Comparison of ENCODE assay signal across 15 mouse cellular contexts in genomic region chr7:44436267-44436666, GRCm38 (mm10). TPM values are rescaled to one million over a fixed set of nuclear protein-coding genes. Genes with fewer than 3 reads are reported as not detected.
DNase-seq lines count a peak whose midpoint lies in the region; ATAC-seq and TF ChIP-seq lines count a peak whose summit lies in the region.
"Had no signal": no experiment of that assay in that cellular context is flagged by ENCODE, and none has a peak within 500 bp of the region (broad histone marks: within the 10 kb centered on the region; RNA-seq: fewer than 3 reads in every experiment).

No protein-coding gene starts in this region.

- no peaks in the 10 kb centered on the region for H3K27me3 ChIP-seq in hindbrain, embryonic 13.5 days
- H3K27me3 ChIP-seq in hindbrain, embryonic 14.5 days (ENCODE audit: control insufficient read depth, insufficient read depth, low read length): no peaks in the 10 kb centered on the region
- H3K27me3 ChIP-seq in midbrain, embryonic 11.5 days (ENCODE audit: control insufficient read depth, insufficient read depth, low read length): no peaks in the 10 kb centered on the region
- H3K27me3 ChIP-seq in midbrain, embryonic 10.5 days (ENCODE audit: low read depth, poor library complexity, severe bottlenecking): peaks cover 55% of the 10 kb centered on the region
- H3K27me3 ChIP-seq: forebrain, embryonic 13.5 days; hindbrain, embryonic 15.5 days had no signal

- H3K4me2 ChIP-seq in hindbrain, embryonic 13.5 days: no peak overlapping the region
- no peak overlapping the region for H3K4me2 ChIP-seq in hindbrain, embryonic 14.5 days (replicated peaks)
- H3K4me2 ChIP-seq in midbrain, embryonic 11.5 days: no peak overlapping the region
- H3K4me2 ChIP-seq: forebrain, embryonic 13.5 days; hindbrain, embryonic 15.5 days had no signal

- no peak for TF ChIP-seq POLR2A in bone marrow, adult 2 months (IDR thresholded peaks at IDR 0.05; ENCODE audit: borderline replicate concordance, control insufficient read depth, low read depth, low read length)

- H3K36me3 ChIP-seq in hindbrain, embryonic 13.5 days: peaks cover 10% of the 10 kb centered on the region
- H3K36me3 ChIP-seq in hindbrain, embryonic 14.5 days (replicated peaks; ENCODE audit: control insufficient read depth, insufficient read depth): 0 out of 2 replicates have a peak, but pooled peaks cover 4% of the 10 kb centered on the region
- no peaks in the 10 kb centered on the region for H3K36me3 ChIP-seq in midbrain, embryonic 11.5 days (ENCODE audit: control insufficient read depth, insufficient read depth, low read length)
- peaks cover 20% of the 10 kb centered on the region for H3K36me3 ChIP-seq in midbrain, embryonic 10.5 days
- H3K36me3 ChIP-seq: hindbrain, embryonic 15.5 days; limb, embryonic 10.5 days had no signal

- DNase-seq in hindbrain, embryonic 14.5 days (ENCODE audit: low spot score): no peak
- DNase-seq in midbrain, embryonic 11.5 days (ENCODE audit: low spot score, missing footprints): no peak
- no peak for DNase-seq in midbrain, embryonic 10.5 days (ENCODE audit: low spot score)
- DNase-seq in kidney, adult 18-20 months: no peak
- no peak for DNase-seq in spleen, adult 12 weeks (ENCODE audit: low spot score)
- DNase-seq: adrenal gland, postnatal 10 days; right cerebral cortex, postnatal 4 days; thymus, adult 18-20 months had no signal

- TF ChIP-seq CTCF in bone marrow, adult 2 months (IDR thresholded peaks at IDR 0.05; ENCODE audit: control insufficient read depth, insufficient read depth, low read length): peak; percentile 19; the same call in 1 of the 2 replicates

- no peak for ATAC-seq in hindbrain, embryonic 13.5 days (ENCODE audit: low FRiP score)
- ATAC-seq in hindbrain, embryonic 14.5 days (ENCODE audit: low FRiP score): no peak
- ATAC-seq in midbrain, embryonic 11.5 days (ENCODE audit: low FRiP score): no peak
- peak; percentile 44; the same call in 1 of the 2 replicates for ATAC-seq in megakaryocyte-erythroid progenitor cell, adult 5-6 weeks (replicated peaks; ENCODE audit: low FRiP score, low TSS enrichment, poor library complexity, severe bottlenecking)
- ATAC-seq: forebrain, embryonic 13.5 days had no signal

- H3K9me3 ChIP-seq in hindbrain, embryonic 13.5 days: no peaks in the 10 kb centered on the region
- no peaks in the 10 kb centered on the region for H3K9me3 ChIP-seq in hindbrain, embryonic 14.5 days (ENCODE audit: control insufficient read depth, low read length)
- no peaks in the 10 kb centered on the region for H3K9me3 ChIP-seq in midbrain, embryonic 11.5 days (ENCODE audit: control insufficient read depth, low read length)
- H3K9me3 ChIP-seq in midbrain, embryonic 10.5 days (replicated peaks): no peaks in the 10 kb centered on the region
- H3K9me3 ChIP-seq: forebrain, embryonic 13.5 days; hindbrain, embryonic 15.5 days; limb, embryonic 10.5 days had no signal

- WGBS in hindbrain, embryonic 13.5 days: 16% methylated on average over 1 of the region's 1 CpGs
- WGBS in hindbrain, embryonic 14.5 days: 19% methylated on average over 1 of the region's 1 CpGs
- WGBS in midbrain, embryonic 11.5 days: 9% methylated on average over 1 of the region's 1 CpGs
- WGBS in midbrain, embryonic 10.5 days: 26% methylated on average over 1 of the region's 1 CpGs
- WGBS in bone marrow, adult 2 months: 0% methylated on average over 1 of the region's 1 CpGs

- H3K27ac ChIP-seq in hindbrain, embryonic 13.5 days: no peak overlapping the region
- no peak overlapping the region for H3K27ac ChIP-seq in hindbrain, embryonic 14.5 days
- H3K27ac ChIP-seq in midbrain, embryonic 11.5 days (ENCODE audit: low read depth, low read length): no peak overlapping the region
- no peak overlapping the region for H3K27ac ChIP-seq in midbrain, embryonic 10.5 days (replicated peaks)
- no peak overlapping the region for H3K27ac ChIP-seq in bone marrow, adult 2 months (ENCODE audit: control insufficient read depth, insufficient read depth, low read depth, low read length, poor library complexity)
- H3K27ac ChIP-seq: forebrain, embryonic 13.5 days; hindbrain, embryonic 15.5 days; limb, embryonic 10.5 days had no signal

- no peak overlapping the region for H3K4me3 ChIP-seq in hindbrain, embryonic 13.5 days
- H3K4me3 ChIP-seq in hindbrain, embryonic 14.5 days (replicated peaks; ENCODE audit: low read length): no peak overlapping the region
- no peak overlapping the region for H3K4me3 ChIP-seq in midbrain, embryonic 11.5 days (ENCODE audit: low read depth, low read length)
- H3K4me3 ChIP-seq in midbrain, embryonic 10.5 days: no peak overlapping the region
- H3K4me3 ChIP-seq in bone marrow, adult 2 months (replicated peaks; ENCODE audit: control insufficient read depth, low read depth, low read length): no peak overlapping the region
- H3K4me3 ChIP-seq: forebrain, embryonic 13.5 days; hindbrain, embryonic 15.5 days; limb, embryonic 10.5 days had no signal

- 0 out of 2 replicates have a peak overlapping the region, but pooled peaks have one; percentile 31 for H3K9ac ChIP-seq in hindbrain, embryonic 13.5 days
- H3K9ac ChIP-seq in hindbrain, embryonic 14.5 days: no peak overlapping the region
- H3K9ac ChIP-seq in midbrain, embryonic 11.5 days (ENCODE audit: low read length): 0 out of 2 replicates have a peak overlapping the region, but pooled peaks have one; percentile 9
- H3K9ac ChIP-seq: forebrain, embryonic 13.5 days; hindbrain, embryonic 15.5 days had no signal

- peaks cover 58% of the 10 kb centered on the region for H3K4me1 ChIP-seq in hindbrain, embryonic 13.5 days (replicated peaks)
- peaks cover 28% of the 10 kb centered on the region for H3K4me1 ChIP-seq in hindbrain, embryonic 14.5 days (replicated peaks; ENCODE audit: control insufficient read depth, insufficient read depth, low read length)
- H3K4me1 ChIP-seq in midbrain, embryonic 11.5 days (ENCODE audit: control insufficient read depth, insufficient read depth, low read length): peaks cover 10% of the 10 kb centered on the region
- peaks cover 49% of the 10 kb centered on the region for H3K4me1 ChIP-seq in midbrain, embryonic 10.5 days
- H3K4me1 ChIP-seq in bone marrow, adult 2 months (ENCODE audit: control insufficient read depth, insufficient read depth, low read length): no peaks in the 10 kb centered on the region

RNA-seq across cellular contexts. Expression of gene Lrrc4b, which starts 7.4 kb away (rescaled TPM):
- polyA plus RNA-seq in hindbrain, embryonic 13.5 days (2015; fragmentation: Nextera tagmentation; extraction: Ambion mirVana): 14.6 and 15.6 TPM in 2 replicates
- 26.4 and 26.5 TPM in 2 replicates for polyA plus RNA-seq in hindbrain, embryonic 14.5 days (2014; fragmentation: Nextera tagmentation; extraction: Ambion mirVana)
- 9.2 and 10.3 TPM in 2 replicates for polyA plus RNA-seq in midbrain, embryonic 11.5 days (2014; fragmentation: Nextera tagmentation; extraction: Ambion mirVana)
- polyA plus RNA-seq in midbrain, embryonic 10.5 days (2016; fragmentation: Nextera tagmentation; extraction: Ambion mirVana): 2.4 and 3.5 TPM in 2 replicates
- 0.92 TPM in 1 of 2 replicates, not detected in the other for polyA plus RNA-seq in bone marrow, adult 2 months (2011; ENCODE audit: insufficient read depth, insufficient read length, low replicate concordance, missing spikeins)
- total RNA-seq in megakaryocyte-erythroid progenitor cell, adult 5-6 weeks (2014; fragmentation: Nextera tagmentation): not detected in 2 replicates
- total RNA-seq in megakaryocyte-erythroid progenitor cell, adult 5-6 weeks (2017): not detected in 2 replicates

RNA-seq across cellular contexts. Expression of gene Aspdh, which starts 28.9 kb away (rescaled TPM):
- polyA plus RNA-seq in hindbrain, embryonic 13.5 days (2015; fragmentation: Nextera tagmentation; extraction: Ambion mirVana): 5.6 and 6.5 TPM in 2 replicates
- 3.4 and 5.1 TPM in 2 replicates for polyA plus RNA-seq in hindbrain, embryonic 14.5 days (2014; fragmentation: Nextera tagmentation; extraction: Ambion mirVana)
- 1.8 and 2.9 TPM in 2 replicates for polyA plus RNA-seq in midbrain, embryonic 11.5 days (2014; fragmentation: Nextera tagmentation; extraction: Ambion mirVana)
- 0.99 and 2.0 TPM in 2 replicates for polyA plus RNA-seq in midbrain, embryonic 10.5 days (2016; fragmentation: Nextera tagmentation; extraction: Ambion mirVana)
- polyA plus RNA-seq in bone marrow, adult 2 months (2011; ENCODE audit: insufficient read depth, insufficient read length, low replicate concordance, missing spikeins): not detected in 2 replicates
- not detected in 2 replicates for total RNA-seq in megakaryocyte-erythroid progenitor cell, adult 5-6 weeks (2014; fragmentation: Nextera tagmentation)
- total RNA-seq in megakaryocyte-erythroid progenitor cell, adult 5-6 weeks (2017): not detected in 2 replicates
- polyA plus RNA-seq: embryonic facial prominence, embryonic 11.5 days; limb, embryonic 10.5 days had no signal

RNA-seq across cellular contexts. Expression of gene Josd2, which starts 31.5 kb away (rescaled TPM):
- 45.8 and 46.2 TPM in 2 replicates for polyA plus RNA-seq in hindbrain, embryonic 13.5 days (2015; fragmentation: Nextera tagmentation; extraction: Ambion mirVana)
- polyA plus RNA-seq in hindbrain, embryonic 14.5 days (2014; fragmentation: Nextera tagmentation; extraction: Ambion mirVana): 26.9 and 33.4 TPM in 2 replicates
- polyA plus RNA-seq in midbrain, embryonic 11.5 days (2014; fragmentation: Nextera tagmentation; extraction: Ambion mirVana): 49.4 and 55.8 TPM in 2 replicates
- 71.6 and 76.8 TPM in 2 replicates for polyA plus RNA-seq in midbrain, embryonic 10.5 days (2016; fragmentation: Nextera tagmentation; extraction: Ambion mirVana)
- 128 and 154 TPM in 2 replicates for polyA plus RNA-seq in bone marrow, adult 2 months (2011; ENCODE audit: insufficient read depth, insufficient read length, low replicate concordance, missing spikeins)
- 73.4 and 96.5 TPM in 2 replicates for total RNA-seq in megakaryocyte-erythroid progenitor cell, adult 5-6 weeks (2014; fragmentation: Nextera tagmentation)
- total RNA-seq in megakaryocyte-erythroid progenitor cell, adult 5-6 weeks (2017): 25.0 and 30.6 TPM in 2 replicates

RNA-seq across cellular contexts. Expression of gene 1700008O03Rik, which starts 50.6 kb away (rescaled TPM):
- polyA plus RNA-seq in hindbrain, embryonic 13.5 days (2015; fragmentation: Nextera tagmentation; extraction: Ambion mirVana): 1.8 and 2.4 TPM in 2 replicates
- polyA plus RNA-seq in hindbrain, embryonic 14.5 days (2014; fragmentation: Nextera tagmentation; extraction: Ambion mirVana): 2.1 and 2.8 TPM in 2 replicates
- polyA plus RNA-seq in midbrain, embryonic 11.5 days (2014; fragmentation: Nextera tagmentation; extraction: Ambion mirVana): 0.31 and 1.1 TPM in 2 replicates
- polyA plus RNA-seq in midbrain, embryonic 10.5 days (2016; fragmentation: Nextera tagmentation; extraction: Ambion mirVana): 1.7 TPM in 2 replicates
- not detected in 2 replicates for polyA plus RNA-seq in bone marrow, adult 2 months (2011; ENCODE audit: insufficient read depth, insufficient read length, low replicate concordance, missing spikeins)
- total RNA-seq in megakaryocyte-erythroid progenitor cell, adult 5-6 weeks (2014; fragmentation: Nextera tagmentation): not detected in 2 replicates
- 0.65 TPM in 1 of 2 replicates, not detected in the other for total RNA-seq in megakaryocyte-erythroid progenitor cell, adult 5-6 weeks (2017)

RNA-seq across cellular contexts. Expression of gene Syt3, which starts 52.4 kb away (rescaled TPM):
- polyA plus RNA-seq in hindbrain, embryonic 13.5 days (2015; fragmentation: Nextera tagmentation; extraction: Ambion mirVana): 26.1 and 27.7 TPM in 2 replicates
- 61.8 and 70.8 TPM in 2 replicates for polyA plus RNA-seq in hindbrain, embryonic 14.5 days (2014; fragmentation: Nextera tagmentation; extraction: Ambion mirVana)
- polyA plus RNA-seq in midbrain, embryonic 11.5 days (2014; fragmentation: Nextera tagmentation; extraction: Ambion mirVana): 1.5 and 2.1 TPM in 2 replicates
- 1.9 and 2.0 TPM in 2 replicates for polyA plus RNA-seq in midbrain, embryonic 10.5 days (2016; fragmentation: Nextera tagmentation; extraction: Ambion mirVana)
- polyA plus RNA-seq in bone marrow, adult 2 months (2011; ENCODE audit: insufficient read depth, insufficient read length, low replicate concordance, missing spikeins): not detected in 2 replicates
- total RNA-seq in megakaryocyte-erythroid progenitor cell, adult 5-6 weeks (2014; fragmentation: Nextera tagmentation): not detected in 2 replicates
- total RNA-seq in megakaryocyte-erythroid progenitor cell, adult 5-6 weeks (2017): 0.61 TPM in 1 of 2 replicates, not detected in the other
